Mouse (Mus musculus) cerebellum, adult 2 months (tissue): ENCODE data around the gene Smap1.

Source experiments
- CTCF ChIP-seq: fragments of 200-500 bp; IDR thresholded peaks from 2 replicates; pipeline ENCODE4 v1.5.1; 2011; ENCODE audit warnings: low read depth, mild to moderate bottlenecking, control low read depth, low read length, moderate library complexity, borderline replicate concordance; ENCODE audit not compliant: insufficient read depth
- POLR2A ChIP-seq: fragments of 200-500 bp; IDR thresholded peaks from 2 replicates; pipeline ENCODE4 v1.6.1; 2011; ENCODE audit warnings: low read length, control low read depth, borderline replicate concordance; ENCODE audit not compliant: insufficient read depth

DNA sequence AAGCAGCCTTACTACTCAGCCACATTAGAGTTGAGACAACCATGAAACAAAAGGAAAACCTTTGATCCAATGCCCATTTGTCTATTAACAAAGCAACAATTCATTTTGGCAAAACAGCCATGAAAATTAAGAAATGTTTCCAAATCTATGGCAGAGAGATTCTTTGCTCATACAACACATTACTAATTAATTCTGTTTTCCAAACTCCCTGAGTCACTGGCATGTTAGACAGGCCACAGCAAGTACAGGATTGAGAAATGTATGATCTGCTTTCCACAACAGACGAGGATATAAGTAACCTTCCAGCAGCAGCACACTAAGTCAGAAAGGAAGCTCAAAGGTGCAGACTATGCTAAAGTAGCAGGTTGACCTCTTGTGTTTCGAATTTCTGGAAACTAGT is 9.1 kb downstream of the Smap1 start:
- TF ChIP-seq CTCF (no peak), POLR2A (no peak)
